Mouse (Mus musculus): ENCODE data around the gene C8g.

DNA sequence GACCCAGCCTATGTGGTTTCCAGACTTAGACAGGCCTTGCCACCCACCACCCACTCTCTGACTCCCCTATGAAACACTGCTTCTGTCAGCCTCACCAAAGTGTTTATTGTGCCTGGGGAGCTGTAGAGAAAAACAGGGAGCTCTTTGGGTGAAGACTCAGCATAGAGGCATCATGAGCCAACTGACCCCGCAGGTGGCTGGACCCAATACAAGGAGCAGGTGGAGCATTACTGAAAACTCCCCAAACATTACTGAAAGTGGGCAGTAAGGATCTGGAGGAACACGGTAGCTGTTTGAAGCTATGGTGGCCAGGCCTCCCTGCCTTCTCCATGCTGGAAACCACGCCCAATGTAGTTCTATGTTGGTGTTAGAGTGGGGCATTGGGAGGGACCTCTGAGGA, 37.9 kb downstream of the C8g start:
- TF ChIP-seq POLR2A (IDR thresholded peaks at IDR 0.05; ENCODE audit: insufficient read depth, low read depth, low read length) = no peak
- no peak for TF ChIP-seq EP300 (IDR thresholded peaks at IDR 0.05; ENCODE audit: insufficient read depth, low read depth, low read length)

Data from heart, adult 2 months (tissue).